Mouse (Mus musculus): ENCODE measurements around the gene Tnni1.
A peak's percentile ranks its signal among the peaks of the same experiment; 100 is the strongest.

Gene Tnni1

DNA sequence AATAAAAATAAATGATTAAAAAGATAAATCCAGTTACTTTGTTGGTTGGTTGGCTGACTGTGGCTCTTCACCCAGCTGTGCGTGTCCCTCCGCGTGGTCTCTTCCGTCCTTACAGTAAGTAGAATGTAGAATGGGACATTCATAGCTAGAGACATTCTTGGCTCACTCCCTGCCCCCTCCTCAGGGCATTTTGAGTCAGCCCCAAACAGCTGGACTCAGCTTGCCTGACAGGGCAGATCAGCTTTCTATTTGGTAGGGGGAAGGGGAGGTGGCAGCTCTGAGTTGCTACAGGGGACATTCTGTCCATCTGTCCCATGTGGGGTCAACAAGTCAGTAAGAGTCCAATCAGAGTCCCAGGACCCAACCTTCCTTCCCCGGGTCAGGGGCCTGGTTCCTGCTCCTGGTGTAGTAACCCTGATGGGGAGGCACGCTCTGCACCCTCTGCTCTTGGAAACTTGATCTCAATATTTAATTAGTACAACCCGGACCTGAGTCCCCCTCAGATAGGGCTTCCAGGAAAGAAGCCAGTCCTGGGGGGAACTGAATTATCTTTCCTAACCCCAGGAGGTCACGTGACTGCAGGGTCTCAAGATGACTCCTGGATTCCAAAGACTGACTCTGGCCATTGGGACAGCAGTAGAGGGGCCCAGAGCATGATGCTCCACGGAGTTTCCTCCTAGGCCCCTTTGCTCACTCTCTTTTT, 15.6 kb upstream of the Tnni1 start:
- H3K4me3 ChIP-seq (replicated peaks; ENCODE audit: low read length) = peak overlapping the region; percentile 13; the same call in 1 of the 2 replicates
- peaks cover 62% of the 10 kb centered on the region for H3K4me1 ChIP-seq (replicated peaks; ENCODE audit: low read depth, low read length)
- peaks cover 14% of the 10 kb centered on the region for H3K36me3 ChIP-seq (ENCODE audit: insufficient read depth, low read length)
- no peaks in the 10 kb centered on the region for H3K9me3 ChIP-seq (ENCODE audit: low read length)
- H3K27me3 ChIP-seq (ENCODE audit: insufficient read depth, low read length) = peaks cover 39% of the 10 kb centered on the region
- TF ChIP-seq CTCF (conservative IDR thresholded peaks at IDR 0.05; ENCODE audit: low read length) = no peak
- TF ChIP-seq POU5F1 (IDR thresholded peaks at IDR 0.05; ENCODE audit: borderline replicate concordance, low read length) = no peak
- TF ChIP-seq NANOG (IDR thresholded peaks at IDR 0.05; ENCODE audit: borderline replicate concordance, low read length) = no peak

DNA sequence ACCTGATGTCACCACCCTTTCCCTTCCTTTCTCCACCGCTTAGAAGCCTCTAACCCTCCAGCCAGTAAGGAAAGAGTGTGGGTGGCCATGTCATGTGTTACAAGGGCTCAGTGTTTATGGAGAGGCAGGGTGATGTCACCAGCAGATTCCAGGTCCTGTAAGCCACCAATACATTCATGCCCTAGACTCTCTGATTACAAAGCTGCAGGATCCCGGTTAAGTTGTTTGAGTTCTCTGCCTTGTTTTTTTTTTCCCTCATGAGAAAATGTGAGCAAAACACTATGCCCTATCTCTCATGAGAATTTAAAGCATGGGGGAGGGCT, 15.1 kb upstream of the Tnni1 start:
- H3K9me3 ChIP-seq (ENCODE audit: low read length) = no peaks in the 10 kb centered on the region
- H3K4me1 ChIP-seq (replicated peaks; ENCODE audit: low read depth, low read length) = peaks cover 67% of the 10 kb centered on the region
- H3K4me3 ChIP-seq (replicated peaks; ENCODE audit: low read length) = 0 out of 2 replicates have a peak overlapping the region, but pooled peaks have one; percentile 13
- H3K27me3 ChIP-seq (ENCODE audit: insufficient read depth, low read length) = peaks cover 39% of the 10 kb centered on the region
- TF ChIP-seq CTCF (conservative IDR thresholded peaks at IDR 0.05; ENCODE audit: low read length) = no peak
- no peak for TF ChIP-seq NANOG (IDR thresholded peaks at IDR 0.05; ENCODE audit: borderline replicate concordance, low read length)
- TF ChIP-seq POU5F1 (IDR thresholded peaks at IDR 0.05; ENCODE audit: borderline replicate concordance, low read length) = no peak
- peaks cover 19% of the 10 kb centered on the region for H3K36me3 ChIP-seq (ENCODE audit: insufficient read depth, low read length)

- TF ChIP-seq CTCF (conservative IDR thresholded peaks at IDR 0.05; ENCODE audit: low read length) = no peak
- TF ChIP-seq NANOG (IDR thresholded peaks at IDR 0.05; ENCODE audit: borderline replicate concordance, low read length) = no peak
- TF ChIP-seq POU5F1 (IDR thresholded peaks at IDR 0.05; ENCODE audit: borderline replicate concordance, low read length) = no peak
- Histone ChIP-seq H3K4me1 (replicated peaks; ENCODE audit: low read depth, low read length) (peaks cover 71% of the 10 kb centered on the region), H3K36me3 (ENCODE audit: insufficient read depth, low read length) (peaks cover 37% of the 10 kb centered on the region), H3K27me3 (ENCODE audit: insufficient read depth, low read length) (peaks cover 34% of the 10 kb centered on the region), H3K9me3 (ENCODE audit: low read length) (no peaks in the 10 kb centered on the region), H3K4me3 (replicated peaks; ENCODE audit: low read length) (peak within 1 kb of the TSS; percentile 93)
These were observed 13.3 kb upstream of the Tnni1 start, which contains the start of gene Phlda3 for GRCm38 (mm10) chr1:135765645-135766591. Gene Phlda3 (plus strand): TSS chr1:135766119.

DNA sequence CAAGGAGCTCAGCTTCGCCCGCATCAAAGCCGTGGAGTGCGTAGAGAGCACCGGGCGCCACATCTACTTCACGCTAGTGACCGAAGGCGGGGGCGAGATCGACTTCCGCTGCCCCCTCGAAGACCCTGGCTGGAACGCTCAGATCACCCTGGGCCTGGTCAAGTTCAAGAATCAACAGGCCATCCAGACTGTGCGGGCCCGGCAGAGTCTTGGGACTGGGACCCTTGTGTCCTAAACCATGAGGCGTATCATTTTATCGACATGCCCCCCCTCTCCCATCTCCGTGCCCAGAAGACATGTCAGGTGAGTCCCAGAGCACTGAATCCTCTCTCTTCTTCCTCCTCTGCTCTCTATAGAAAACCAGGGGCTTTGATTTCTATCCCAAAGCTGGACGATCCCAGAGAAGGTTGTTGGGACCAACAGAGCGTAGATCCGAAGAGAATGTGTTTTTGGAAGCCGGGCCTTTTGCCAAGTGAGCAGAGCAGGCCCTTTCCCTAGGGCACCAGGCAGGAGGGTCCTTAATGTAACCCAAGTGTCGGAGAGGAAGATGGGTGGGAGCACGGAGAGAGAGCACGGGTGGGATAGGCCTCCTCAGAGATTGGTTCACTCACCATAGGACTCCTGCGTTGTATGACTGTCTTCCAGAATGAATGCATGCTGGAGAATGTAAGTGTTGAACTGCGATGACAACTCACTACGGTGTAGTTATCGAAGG, 12.5 kb upstream of the Tnni1 start:
- Histone ChIP-seq H3K4me1 (replicated peaks; ENCODE audit: low read depth, low read length) (peaks cover 78% of the 10 kb centered on the region), H3K4me3 (replicated peaks; ENCODE audit: low read length) (peak overlapping the region; percentile 93), H3K27me3 (ENCODE audit: insufficient read depth, low read length) (peaks cover 34% of the 10 kb centered on the region), H3K9me3 (ENCODE audit: low read length) (no peaks in the 10 kb centered on the region), H3K36me3 (ENCODE audit: insufficient read depth, low read length) (peaks cover 43% of the 10 kb centered on the region)
- no peak for TF ChIP-seq POU5F1 (IDR thresholded peaks at IDR 0.05; ENCODE audit: borderline replicate concordance, low read length)
- TF ChIP-seq CTCF (conservative IDR thresholded peaks at IDR 0.05; ENCODE audit: low read length) = no peak
- no peak for TF ChIP-seq NANOG (IDR thresholded peaks at IDR 0.05; ENCODE audit: borderline replicate concordance, low read length)

DNA sequence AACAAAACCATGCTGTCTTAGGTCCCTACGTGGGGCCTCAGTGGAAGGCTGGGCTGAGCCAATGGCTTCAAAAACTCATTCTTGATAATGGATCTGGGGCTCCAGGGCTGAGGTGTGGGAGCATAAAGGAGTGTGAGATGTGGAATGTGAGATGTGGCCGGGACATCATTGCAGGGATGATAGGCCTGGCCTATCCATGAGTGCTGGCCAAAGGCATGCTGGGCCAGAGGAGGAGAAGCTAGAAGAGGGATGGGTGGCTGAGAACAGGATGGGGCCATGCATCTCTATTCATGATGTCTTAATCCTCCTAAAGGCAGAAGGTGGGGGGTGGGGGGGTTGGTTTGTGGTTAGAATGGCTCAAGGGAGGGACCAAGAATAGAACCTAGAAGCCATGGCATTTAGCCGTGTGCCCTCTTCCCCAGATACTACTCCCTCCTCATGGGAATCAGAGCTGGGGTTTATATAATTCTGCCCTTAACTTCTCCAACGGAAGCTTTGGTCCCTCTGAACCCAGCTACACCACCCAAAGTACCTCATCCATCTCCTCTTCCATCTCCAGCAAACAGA, 11.8 kb upstream of the Tnni1 start:
- Histone ChIP-seq H3K27me3 (ENCODE audit: insufficient read depth, low read length) (peaks cover 36% of the 10 kb centered on the region), H3K9me3 (ENCODE audit: low read length) (no peaks in the 10 kb centered on the region), H3K4me3 (replicated peaks; ENCODE audit: low read length) (peak overlapping the region; percentile 93), H3K4me1 (replicated peaks; ENCODE audit: low read depth, low read length) (peaks cover 78% of the 10 kb centered on the region), H3K36me3 (ENCODE audit: insufficient read depth, low read length) (peaks cover 43% of the 10 kb centered on the region)
- TF ChIP-seq POU5F1 (IDR thresholded peaks at IDR 0.05; ENCODE audit: borderline replicate concordance, low read length) = no peak
- TF ChIP-seq CTCF (conservative IDR thresholded peaks at IDR 0.05; ENCODE audit: low read length) = no peak
- TF ChIP-seq NANOG (IDR thresholded peaks at IDR 0.05; ENCODE audit: borderline replicate concordance, low read length) = no peak

- TF ChIP-seq NANOG (IDR thresholded peaks at IDR 0.05; ENCODE audit: borderline replicate concordance, low read length) (no peak), CTCF (conservative IDR thresholded peaks at IDR 0.05; ENCODE audit: low read length) (no peak), POU5F1 (IDR thresholded peaks at IDR 0.05; ENCODE audit: borderline replicate concordance, low read length) (no peak)
- H3K27me3 ChIP-seq (ENCODE audit: insufficient read depth, low read length) = peaks cover 37% of the 10 kb centered on the region
These were observed 10.8 kb upstream of the Tnni1 start for GRCm38 (mm10) chr1:135768400-135768799.

GRCm38 (mm10) chr1:135770237-135770636, 9.0 kb upstream of the Tnni1 start:
- peaks cover 43% of the 10 kb centered on the region for H3K36me3 ChIP-seq (ENCODE audit: insufficient read depth, low read length)
- TF ChIP-seq NANOG (IDR thresholded peaks at IDR 0.05; ENCODE audit: borderline replicate concordance, low read length) = no peak
- no peak for TF ChIP-seq POU5F1 (IDR thresholded peaks at IDR 0.05; ENCODE audit: borderline replicate concordance, low read length)
- no peak for TF ChIP-seq CTCF (conservative IDR thresholded peaks at IDR 0.05; ENCODE audit: low read length)
- no peak overlapping the region for H3K4me3 ChIP-seq (replicated peaks; ENCODE audit: low read length)
- no peaks in the 10 kb centered on the region for H3K9me3 ChIP-seq (ENCODE audit: low read length)
- H3K4me1 ChIP-seq (replicated peaks; ENCODE audit: low read depth, low read length) = peaks cover 57% of the 10 kb centered on the region
- peaks cover 31% of the 10 kb centered on the region for H3K27me3 ChIP-seq (ENCODE audit: insufficient read depth, low read length)

More at GRCm38 (mm10) chr1:135768400-135768799, 10.8 kb upstream of the Tnni1 start:
- H3K36me3 ChIP-seq (ENCODE audit: insufficient read depth, low read length) = peaks cover 43% of the 10 kb centered on the region
- H3K4me1 ChIP-seq (replicated peaks; ENCODE audit: low read depth, low read length) = peaks cover 73% of the 10 kb centered on the region
- no peaks in the 10 kb centered on the region for H3K9me3 ChIP-seq (ENCODE audit: low read length)
- peak overlapping the region; percentile 93 for H3K4me3 ChIP-seq (replicated peaks; ENCODE audit: low read length)
